Mouse (Mus musculus): Measurements from ENCODE around the gene Syngr4. TPM values are rescaled to one million over a fixed set of nuclear protein-coding genes. Genes with fewer than 3 reads are reported as not detected.
"Not testable (repeated sequence)": the region's sequence is repeated elsewhere in the genome, so short reads cannot be mapped to it uniquely, and the experiment has no call there.

Syngr4 gene
- polyA plus RNA-seq, 1 experiment from 2014 or later, result 1.3 TPM

DNA sequence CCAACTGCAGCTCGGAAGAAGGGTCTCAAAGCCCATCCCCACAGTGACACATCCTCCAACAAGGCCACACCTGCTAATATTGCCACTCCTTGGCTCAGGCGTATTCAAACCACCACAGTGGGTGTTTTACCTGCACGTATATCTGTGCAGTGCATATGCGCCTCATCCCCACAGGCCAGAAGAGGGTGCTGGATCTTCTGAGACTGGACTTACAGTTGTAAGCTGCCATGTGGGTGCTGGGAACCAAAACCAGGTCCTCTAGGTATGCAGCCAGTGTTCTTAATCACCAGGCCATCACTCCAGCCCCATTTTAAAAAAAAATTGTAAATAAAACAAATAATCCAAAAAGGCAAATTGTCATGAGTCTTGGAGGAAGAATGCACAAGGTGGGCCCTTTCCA, 16.0 kb downstream of the Syngr4 start:
- Histone ChIP-seq H3K27me3 (ENCODE audit: control insufficient read depth, insufficient read depth, low read length) (no peaks in the 10 kb centered on the region), H3K4me2 (no peak overlapping the region), H3K4me1 (ENCODE audit: control insufficient read depth, insufficient read depth, low read length) (no peaks in the 10 kb centered on the region), H3K4me3 (ENCODE audit: low read depth, low read length) (no peak overlapping the region), H3K9me3 (replicated peaks; ENCODE audit: control insufficient read depth, low read length) (no peaks in the 10 kb centered on the region), H3K9ac (ENCODE audit: low read depth, low read length) (no peak overlapping the region), H3K27ac (ENCODE audit: low read depth, low read length) (no peak overlapping the region), H3K36me3 (ENCODE audit: control insufficient read depth, insufficient read depth, low read length) (peaks cover 75% of the 10 kb centered on the region)
- no peak for ATAC-seq (replicated peaks; ENCODE audit: insufficient number of reproducible peaks, low FRiP score, low TSS enrichment)
- WGBS (ENCODE audit: insufficient replicate concordance), result 96% methylated on average over 4 of the region's 4 CpGs

- not testable (repeated sequence) for H3K27me3 ChIP-seq (ENCODE audit: control insufficient read depth, insufficient read depth, low read length); H3K4me3 ChIP-seq (ENCODE audit: low read depth, low read length); H3K9me3 ChIP-seq (replicated peaks; ENCODE audit: control insufficient read depth, low read length); H3K9ac ChIP-seq (ENCODE audit: low read depth, low read length); H3K27ac ChIP-seq (ENCODE audit: low read depth, low read length); H3K4me2 ChIP-seq; ATAC-seq (replicated peaks; ENCODE audit: insufficient number of reproducible peaks, low FRiP score, low TSS enrichment)
- peaks cover 16% of the 10 kb centered on the region for H3K4me1 ChIP-seq (ENCODE audit: control insufficient read depth, insufficient read depth, low read length)
- 89% methylated on average over 1 of the region's 1 CpGs for WGBS (ENCODE audit: insufficient replicate concordance)
- peaks cover 63% of the 10 kb centered on the region for H3K36me3 ChIP-seq (ENCODE audit: control insufficient read depth, insufficient read depth, low read length)
Measured at GRCm38 (mm10) chr7:45878278-45878677, 18.2 kb downstream of the Syngr4 start, which contains the start of gene Grin2d. TSS of gene Grin2d (minus strand) at chr7:45878378.

DNA sequence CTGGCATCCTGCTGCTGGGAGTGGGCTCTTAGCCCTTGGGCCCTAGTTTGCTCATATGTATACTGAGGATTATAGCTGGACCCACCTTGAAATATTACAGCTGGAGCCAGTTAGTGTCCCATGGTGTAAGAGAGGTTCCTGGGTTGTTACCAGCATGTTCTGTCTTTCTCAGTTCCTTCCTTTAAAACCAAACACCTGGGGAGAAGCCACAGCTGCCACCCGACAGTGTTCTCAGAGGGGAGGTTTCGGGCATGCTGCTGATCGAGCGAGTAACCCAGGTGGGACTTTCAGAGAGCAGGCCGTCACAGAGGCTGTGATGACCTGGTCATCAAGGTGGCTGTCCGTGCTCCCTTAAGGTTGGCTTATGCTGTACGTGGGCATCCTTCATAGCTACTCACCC, 19.6 kb downstream of the Syngr4 start:
- H3K4me1 ChIP-seq (ENCODE audit: control insufficient read depth, insufficient read depth, low read length), result peaks cover 16% of the 10 kb centered on the region
- H3K4me3 ChIP-seq (ENCODE audit: low read depth, low read length), result no peak overlapping the region
- no peaks in the 10 kb centered on the region for H3K9me3 ChIP-seq (replicated peaks; ENCODE audit: control insufficient read depth, low read length)
- H3K9ac ChIP-seq (ENCODE audit: low read depth, low read length), result no peak overlapping the region
- peaks cover 1% of the 10 kb centered on the region; the same call in 1 of the 2 replicates for H3K27me3 ChIP-seq (ENCODE audit: control insufficient read depth, insufficient read depth, low read length)
- ATAC-seq (replicated peaks; ENCODE audit: insufficient number of reproducible peaks, low FRiP score, low TSS enrichment), result no peak
- H3K27ac ChIP-seq (ENCODE audit: low read depth, low read length), result no peak overlapping the region
- no peak overlapping the region for H3K4me2 ChIP-seq
- 94% methylated on average over 7 of the region's 7 CpGs for WGBS (ENCODE audit: insufficient replicate concordance)
- peaks cover 52% of the 10 kb centered on the region for H3K36me3 ChIP-seq (ENCODE audit: control insufficient read depth, insufficient read depth, low read length)

DNA sequence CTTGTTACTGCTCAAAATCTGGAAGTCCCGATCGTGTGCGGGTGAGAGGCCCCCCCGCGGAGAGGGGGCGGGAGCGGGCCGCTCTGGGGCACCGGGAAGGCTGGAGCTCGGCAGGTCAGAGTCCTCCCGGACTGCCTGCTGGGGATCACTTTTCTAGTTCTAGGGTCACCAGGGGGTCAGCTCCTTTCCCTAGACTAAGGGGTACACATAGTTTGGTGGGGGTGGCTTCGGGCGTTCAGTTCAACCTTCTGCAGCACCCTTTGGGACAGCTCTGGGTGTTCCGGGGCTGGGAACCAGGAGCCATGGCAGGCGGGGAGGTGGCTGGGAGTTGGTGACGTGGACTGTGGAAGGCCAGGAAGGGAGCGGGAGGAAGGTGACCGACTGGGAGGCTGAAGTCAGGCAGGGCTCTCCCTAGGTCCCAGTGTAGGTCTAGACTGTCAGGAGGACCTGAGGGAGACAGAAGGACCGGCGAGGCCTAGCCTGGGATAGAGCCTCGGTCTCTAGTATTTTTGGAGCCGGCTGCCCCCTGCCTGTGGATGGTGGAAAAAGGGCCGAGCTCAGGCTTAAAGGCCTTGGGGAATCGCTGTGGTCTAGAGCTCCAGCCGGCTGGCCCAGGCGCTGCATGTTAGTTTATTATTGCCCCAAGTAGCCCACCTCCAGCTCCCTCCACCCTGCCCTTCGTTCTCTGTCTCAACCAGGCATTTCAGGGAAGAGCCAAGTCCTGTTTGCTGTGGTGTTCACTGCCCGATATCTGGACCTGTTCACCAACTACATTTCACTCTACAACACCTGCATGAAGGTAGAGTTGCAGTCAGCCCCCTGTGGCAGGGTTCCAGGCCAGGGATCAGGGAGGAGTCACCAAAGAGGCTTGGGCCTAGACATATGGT, 23.2 kb downstream of the Syngr4 start:
- Histone ChIP-seq H3K4me3 (ENCODE audit: low read depth, low read length) (peak overlapping the region; percentile 91), H3K4me1 (ENCODE audit: control insufficient read depth, insufficient read depth, low read length) (peaks cover 29% of the 10 kb centered on the region), H3K9ac (ENCODE audit: low read depth, low read length) (peak overlapping the region; percentile 97), H3K27ac (ENCODE audit: low read depth, low read length) (peak overlapping the region; percentile 87), H3K4me2 (peak overlapping the region; percentile 92), H3K27me3 (ENCODE audit: control insufficient read depth, insufficient read depth, low read length) (peaks cover 37% of the 10 kb centered on the region), H3K36me3 (ENCODE audit: control insufficient read depth, insufficient read depth, low read length) (peaks cover 29% of the 10 kb centered on the region), H3K9me3 (replicated peaks; ENCODE audit: control insufficient read depth, low read length) (no peaks in the 10 kb centered on the region)
- WGBS (ENCODE audit: insufficient replicate concordance), result 3% methylated on average over 28 of the region's 28 CpGs
- peak; percentile 32; the same call in 1 of the 2 replicates for ATAC-seq (replicated peaks; ENCODE audit: insufficient number of reproducible peaks, low FRiP score, low TSS enrichment)

GRCm38 (mm10) chr7:45872624-45873023, 23.9 kb downstream of the Syngr4 start, which contains the start of gene Kdelr1:
TSS of gene Kdelr1 (plus strand) at chr7:45872772.
- H3K27me3 ChIP-seq (ENCODE audit: control insufficient read depth, insufficient read depth, low read length), result peaks cover 44% of the 10 kb centered on the region
- H3K4me1 ChIP-seq (ENCODE audit: control insufficient read depth, insufficient read depth, low read length), result peaks cover 31% of the 10 kb centered on the region
- peak within 1 kb of the TSS; percentile 87 for H3K27ac ChIP-seq (ENCODE audit: low read depth, low read length)
- H3K9me3 ChIP-seq (replicated peaks; ENCODE audit: control insufficient read depth, low read length), result no peaks in the 10 kb centered on the region
- peak within 1 kb of the TSS; percentile 97 for H3K9ac ChIP-seq (ENCODE audit: low read depth, low read length)
- peak within 1 kb of the TSS; percentile 91 for H3K4me3 ChIP-seq (ENCODE audit: low read depth, low read length)
- peak within 1 kb of the TSS; percentile 92 for H3K4me2 ChIP-seq
- 1% methylated on average over 17 of the region's 18 CpGs for WGBS (ENCODE audit: insufficient replicate concordance)
- peak; percentile 70 for ATAC-seq (replicated peaks; ENCODE audit: insufficient number of reproducible peaks, low FRiP score, low TSS enrichment)
- peaks cover 26% of the 10 kb centered on the region for H3K36me3 ChIP-seq (ENCODE audit: control insufficient read depth, insufficient read depth, low read length)

- no peak for ATAC-seq (replicated peaks; ENCODE audit: insufficient number of reproducible peaks, low FRiP score, low TSS enrichment)
- WGBS (ENCODE audit: insufficient replicate concordance), result 1% methylated on average over 30 of the region's 30 CpGs
- H3K4me1 ChIP-seq (ENCODE audit: control insufficient read depth, insufficient read depth, low read length), result peaks cover 33% of the 10 kb centered on the region
Measured at GRCm38 (mm10) chr7:45870282-45871058, 26.0 kb downstream of the Syngr4 start.

DNA sequence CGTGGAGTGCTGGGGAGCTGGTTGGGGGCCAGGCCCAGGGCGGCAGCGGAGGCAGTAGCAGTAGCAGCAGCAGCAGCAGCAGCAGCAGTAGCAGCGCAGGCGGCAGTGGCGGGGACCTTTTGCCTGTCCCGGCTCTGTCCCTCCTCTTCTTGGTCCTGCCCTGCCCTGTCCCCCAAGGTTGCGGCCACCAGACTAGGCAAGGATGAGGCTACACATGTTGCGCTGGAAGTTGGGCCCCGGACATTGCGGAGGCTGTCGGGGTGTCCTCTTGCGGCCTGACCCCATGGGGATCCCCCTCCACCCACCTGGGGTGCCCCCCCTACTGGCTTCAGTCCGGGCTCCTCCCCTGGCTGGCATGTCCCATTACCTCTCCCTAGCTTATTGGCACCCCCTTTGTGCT, 26.7 kb downstream of the Syngr4 start:
- 0 out of 2 replicates have a peak overlapping the region, but pooled peaks have one; percentile 39 for H3K9ac ChIP-seq (ENCODE audit: low read depth, low read length)
- peaks cover 3% of the 10 kb centered on the region for H3K36me3 ChIP-seq (ENCODE audit: control insufficient read depth, insufficient read depth, low read length)
- H3K27ac ChIP-seq (ENCODE audit: low read depth, low read length), result no peak overlapping the region
- H3K4me2 ChIP-seq, result peak overlapping the region; percentile 54
- ATAC-seq (replicated peaks; ENCODE audit: insufficient number of reproducible peaks, low FRiP score, low TSS enrichment), result no peak
- H3K27me3 ChIP-seq (ENCODE audit: control insufficient read depth, insufficient read depth, low read length), result peaks cover 57% of the 10 kb centered on the region
- peaks cover 29% of the 10 kb centered on the region for H3K4me1 ChIP-seq (ENCODE audit: control insufficient read depth, insufficient read depth, low read length)
- WGBS (ENCODE audit: insufficient replicate concordance), result 5% methylated on average over 14 of the region's 14 CpGs
- no peaks in the 10 kb centered on the region for H3K9me3 ChIP-seq (replicated peaks; ENCODE audit: control insufficient read depth, low read length)
- H3K4me3 ChIP-seq (ENCODE audit: low read depth, low read length), result peak overlapping the region; percentile 13; the same call in 1 of the 2 replicates

More at GRCm38 (mm10) chr7:45870282-45871058, 26.0 kb downstream of the Syngr4 start:
- H3K36me3 ChIP-seq (ENCODE audit: control insufficient read depth, insufficient read depth, low read length), result peaks cover 5% of the 10 kb centered on the region
- H3K9me3 ChIP-seq (replicated peaks; ENCODE audit: control insufficient read depth, low read length), result no peaks in the 10 kb centered on the region
- peak overlapping the region; percentile 34 for H3K4me3 ChIP-seq (ENCODE audit: low read depth, low read length)
- peak overlapping the region; percentile 54 for H3K4me2 ChIP-seq
- no peak overlapping the region for H3K27ac ChIP-seq (ENCODE audit: low read depth, low read length)
- peak overlapping the region; percentile 49; the same call in 1 of the 2 replicates for H3K9ac ChIP-seq (ENCODE audit: low read depth, low read length)
- H3K27me3 ChIP-seq (ENCODE audit: control insufficient read depth, insufficient read depth, low read length), result peaks cover 57% of the 10 kb centered on the region

DNA sequence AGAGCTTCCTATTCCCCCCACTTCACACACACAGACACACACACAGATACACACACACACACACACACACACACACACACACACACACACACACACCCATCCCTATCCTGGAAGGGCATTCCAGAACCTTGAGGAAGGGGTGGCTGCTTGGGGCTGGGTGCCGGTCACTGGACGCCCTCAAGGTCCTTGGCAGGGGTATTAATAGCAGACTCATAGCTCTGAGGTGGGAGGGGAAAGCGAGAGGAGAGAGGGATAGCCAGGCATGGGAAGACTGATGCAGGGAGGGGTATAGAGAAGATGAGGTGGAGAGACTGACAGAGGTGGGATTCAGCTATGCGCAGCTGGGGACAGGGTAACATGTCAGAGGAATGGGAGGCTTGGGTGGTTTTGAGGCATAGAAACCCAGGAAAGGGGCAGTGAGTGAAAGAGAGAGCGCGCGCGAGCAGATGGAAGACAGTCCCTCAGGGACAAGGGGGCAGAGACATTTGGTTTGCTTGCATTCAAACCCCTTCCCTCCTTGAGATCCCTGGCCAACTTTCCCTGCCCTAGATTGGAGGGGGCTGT, 27.3 kb downstream of the Syngr4 start:
- Histone ChIP-seq H3K9ac (ENCODE audit: low read depth, low read length) (0 out of 2 replicates have a peak overlapping the region, but pooled peaks have one; percentile 39), H3K4me1 (ENCODE audit: control insufficient read depth, insufficient read depth, low read length) (peaks cover 23% of the 10 kb centered on the region), H3K27me3 (ENCODE audit: control insufficient read depth, insufficient read depth, low read length) (peaks cover 57% of the 10 kb centered on the region), H3K4me3 (ENCODE audit: low read depth, low read length) (peak overlapping the region; percentile 13; the same call in 1 of the 2 replicates), H3K4me2 (peak overlapping the region; percentile 54), H3K9me3 (replicated peaks; ENCODE audit: control insufficient read depth, low read length) (no peaks in the 10 kb centered on the region), H3K27ac (ENCODE audit: low read depth, low read length) (no peak overlapping the region), H3K36me3 (ENCODE audit: control insufficient read depth, insufficient read depth, low read length) (no peaks in the 10 kb centered on the region)
- ATAC-seq (replicated peaks; ENCODE audit: insufficient number of reproducible peaks, low FRiP score, low TSS enrichment), result no peak
- 14% methylated on average over 8 of the region's 8 CpGs for WGBS (ENCODE audit: insufficient replicate concordance)
